Mouse (Mus musculus): Measurements from ENCODE around the gene Tcte1. TPM values are rescaled to one million over a fixed set of nuclear protein-coding genes. Genes with fewer than 3 reads are reported as not detected.

Gene Tcte1
- total RNA-seq, 2 experiments from 2014 or later = 1.1 to 1.3 TPM

Other genes starting within 250 kb of the Tcte1 start
- 10 to 100 TPM; 55.5 to 58.3 TPM for gene Cdc5l, start 89.7 kb upstream of the Tcte1 start, total RNA-seq (2021)
- 1 to 10 TPM; 5.2 to 6.1 TPM for gene Spats1, start 48.0 kb upstream of the Tcte1 start, total RNA-seq (2021)
- 10 to 100 TPM; 23.0 to 24.6 TPM for gene Aars2, start 16.6 kb upstream of the Tcte1 start, total RNA-seq (2021)
- 100 to 1,000 TPM; 118 to 128 TPM for gene Tmem151b, start 26.2 kb downstream of the Tcte1 start, total RNA-seq (2021)
- 1 to 10 TPM; 1.6 to 2.0 TPM for gene Nfkbie, start 32.3 kb downstream of the Tcte1 start, total RNA-seq (2021)
- gene Slc35b2, start 40.4 kb downstream of the Tcte1 start, total RNA-seq (2021) = 10 to 100 TPM; 30.3 to 32.2 TPM
- gene Hsp90ab1, start 49.8 kb downstream of the Tcte1 start, total RNA-seq (2021) = 1,000 to 10,000 TPM; 1,565 to 1,601 TPM
- 10 to 100 TPM; 16.8 to 18.8 TPM for gene Slc29a1, start 76.2 kb downstream of the Tcte1 start, total RNA-seq (2021)
- not detected for gene Mymx, start 78.7 kb downstream of the Tcte1 start, total RNA-seq (2021)
- gene Capn11, start 135.9 kb downstream of the Tcte1 start, total RNA-seq (2021) = under 1 TPM; 0.18 to 0.21 TPM
- gene Mrpl14, start 162.9 kb downstream of the Tcte1 start, total RNA-seq (2021) = 10 to 100 TPM; 39.5 to 41.2 TPM
- gene Tmem63b, start 163.5 kb downstream of the Tcte1 start, total RNA-seq (2021) = 100 to 1,000 TPM; 178 to 186 TPM
- under 1 TPM in 1 of 2 experiments, not detected in 1; 0.73 TPM for gene 1600014C23Rik, start 210.4 kb downstream of the Tcte1 start, total RNA-seq (2021)

Data from left cerebral cortex, postnatal 25 days (tissue).